Mouse (Mus musculus): ENCODE measurements around the gene Rhoa. TPM values are rescaled to one million over a fixed set of nuclear protein-coding genes. Genes with fewer than 3 reads are reported as not detected.
A peak's percentile ranks its signal among the peaks of the same experiment; 100 is the strongest.
"Not testable (repeated sequence)": the region's sequence is repeated elsewhere in the genome, so short reads cannot be mapped to it uniquely, and the experiment has no call there.

Gene Rhoa
- polyA plus RNA-seq, 1 experiment from 2014 or later, result 437 TPM

GRCm38 (mm10) chr9:108322054-108322453 is 16.1 kb downstream of the Rhoa start:
- WGBS, result 77% methylated on average over 7 of the region's 7 CpGs
- peaks cover 34% of the 10 kb centered on the region for H3K36me3 ChIP-seq
- not testable (repeated sequence) for H3K27ac ChIP-seq; H3K9ac ChIP-seq; H3K4me2 ChIP-seq; H3K9me3 ChIP-seq; H3K4me3 ChIP-seq; H3K27me3 ChIP-seq; ATAC-seq (ENCODE audit: insufficient number of reproducible peaks, insufficient read depth, low FRiP score, low TSS enrichment, low read depth); H3K4me1 ChIP-seq

GRCm38 (mm10) chr9:108324784-108325183 is 18.9 kb downstream of the Rhoa start:
- no peak overlapping the region for H3K4me2 ChIP-seq
- 87% methylated on average over 1 of the region's 1 CpGs for WGBS
- H3K27me3 ChIP-seq, result no peaks in the 10 kb centered on the region
- no peaks in the 10 kb centered on the region for H3K9me3 ChIP-seq
- peaks cover 46% of the 10 kb centered on the region for H3K36me3 ChIP-seq
- ATAC-seq (ENCODE audit: insufficient number of reproducible peaks, insufficient read depth, low FRiP score, low TSS enrichment, low read depth), result no peak
- no peak overlapping the region for H3K9ac ChIP-seq
- H3K4me3 ChIP-seq, result no peak overlapping the region
- no peak overlapping the region for H3K27ac ChIP-seq
- no peaks in the 10 kb centered on the region for H3K4me1 ChIP-seq

GRCm38 (mm10) chr9:108325811-108326210 is 19.9 kb downstream of the Rhoa start:
- Histone ChIP-seq H3K27me3 (no peaks in the 10 kb centered on the region), H3K9me3 (no peaks in the 10 kb centered on the region), H3K9ac (no peak overlapping the region), H3K4me1 (no peaks in the 10 kb centered on the region), H3K4me2 (no peak overlapping the region), H3K4me3 (no peak overlapping the region), H3K36me3 (peaks cover 53% of the 10 kb centered on the region), H3K27ac (no peak overlapping the region)
- WGBS, result 98% methylated on average over 2 of the region's 2 CpGs
- no peak for ATAC-seq (ENCODE audit: insufficient number of reproducible peaks, insufficient read depth, low FRiP score, low TSS enrichment, low read depth)

GRCm38 (mm10) chr9:108337848-108338550 is 32.1 kb downstream of the Rhoa start:
- no peak for ATAC-seq (ENCODE audit: insufficient number of reproducible peaks, insufficient read depth, low FRiP score, low TSS enrichment, low read depth)
- H3K9ac ChIP-seq, result peak overlapping the region; percentile 94; the same call in 1 of the 2 replicates
- peak overlapping the region; percentile 79; the same call in 1 of the 2 replicates for H3K4me3 ChIP-seq
- H3K27me3 ChIP-seq, result no peaks in the 10 kb centered on the region
- peak overlapping the region; percentile 86 for H3K4me2 ChIP-seq
- peak overlapping the region; percentile 98 for H3K27ac ChIP-seq
- H3K4me1 ChIP-seq, result peaks cover 26% of the 10 kb centered on the region
- H3K36me3 ChIP-seq, result peaks cover 41% of the 10 kb centered on the region
- no peaks in the 10 kb centered on the region for H3K9me3 ChIP-seq
- WGBS, result 64% methylated on average over 10 of the region's 10 CpGs

GRCm38 (mm10) chr9:108338551-108338885 is 32.6 kb downstream of the Rhoa start:
- Histone ChIP-seq H3K36me3 (peaks cover 36% of the 10 kb centered on the region), H3K27ac (peak overlapping the region; percentile 98), H3K4me2 (peak overlapping the region; percentile 86), H3K9me3 (no peaks in the 10 kb centered on the region), H3K4me3 (peak overlapping the region; percentile 79), H3K9ac (peak overlapping the region; percentile 94), H3K4me1 (peaks cover 26% of the 10 kb centered on the region), H3K27me3 (no peaks in the 10 kb centered on the region)
- ATAC-seq (ENCODE audit: insufficient number of reproducible peaks, insufficient read depth, low FRiP score, low TSS enrichment, low read depth), result no peak; the same call in 1 of the 2 replicates
- 14% methylated on average over 6 of the region's 6 CpGs for WGBS

GRCm38 (mm10) chr9:108338886-108339781 is 33.2 kb downstream of the Rhoa start, which contains the start of gene Gpx1:
Gene Gpx1 (plus strand): TSS chr9:108338903.
- Histone ChIP-seq H3K27ac (peak within 1 kb of the TSS; percentile 98), H3K4me3 (peak within 1 kb of the TSS; percentile 79), H3K4me2 (peak within 1 kb of the TSS; percentile 86), H3K9ac (peak within 1 kb of the TSS; percentile 94), H3K36me3 (peaks cover 30% of the 10 kb centered on the region), H3K27me3 (no peaks in the 10 kb centered on the region), H3K9me3 (no peaks in the 10 kb centered on the region), H3K4me1 (peaks cover 26% of the 10 kb centered on the region)
- WGBS, result 0% methylated on average over 49 of the region's 49 CpGs
- peak; percentile 93 for ATAC-seq (ENCODE audit: insufficient number of reproducible peaks, insufficient read depth, low FRiP score, low TSS enrichment, low read depth)

GRCm38 (mm10) chr9:108339886-108340257 is 33.9 kb downstream of the Rhoa start:
- H3K4me3 ChIP-seq, result peak overlapping the region; percentile 79
- peak overlapping the region; percentile 98 for H3K27ac ChIP-seq
- peak overlapping the region; percentile 94 for H3K9ac ChIP-seq
- peak overlapping the region; percentile 86 for H3K4me2 ChIP-seq
- no peak for ATAC-seq (ENCODE audit: insufficient number of reproducible peaks, insufficient read depth, low FRiP score, low TSS enrichment, low read depth)
- H3K36me3 ChIP-seq, result peaks cover 23% of the 10 kb centered on the region
- no peaks in the 10 kb centered on the region for H3K27me3 ChIP-seq
- no peaks in the 10 kb centered on the region for H3K9me3 ChIP-seq
- 9% methylated on average over 20 of the region's 20 CpGs for WGBS
- peaks cover 26% of the 10 kb centered on the region for H3K4me1 ChIP-seq

- Histone ChIP-seq H3K9ac (peak overlapping the region; percentile 94), H3K4me1 (peaks cover 26% of the 10 kb centered on the region), H3K27me3 (no peaks in the 10 kb centered on the region), H3K4me2 (peak overlapping the region; percentile 86), H3K36me3 (peaks cover 16% of the 10 kb centered on the region), H3K4me3 (peak overlapping the region; percentile 79), H3K27ac (peak overlapping the region; percentile 98), H3K9me3 (no peaks in the 10 kb centered on the region)
- ATAC-seq (ENCODE audit: insufficient number of reproducible peaks, insufficient read depth, low FRiP score, low TSS enrichment, low read depth), result no peak
- 64% methylated on average over 10 of the region's 10 CpGs for WGBS
Measured at GRCm38 (mm10) chr9:108340258-108341138, 34.6 kb downstream of the Rhoa start.

GRCm38 (mm10) chr9:108341139-108341475 is 35.2 kb downstream of the Rhoa start:
- H3K4me3 ChIP-seq, result 0 out of 2 replicates have a peak overlapping the region, but pooled peaks have one; percentile 79
- 77% methylated on average over 5 of the region's 5 CpGs for WGBS
- ATAC-seq (ENCODE audit: insufficient number of reproducible peaks, insufficient read depth, low FRiP score, low TSS enrichment, low read depth), result no peak
- H3K36me3 ChIP-seq, result peaks cover 10% of the 10 kb centered on the region
- H3K27ac ChIP-seq, result peak overlapping the region; percentile 98
- peak overlapping the region; percentile 86 for H3K4me2 ChIP-seq
- no peaks in the 10 kb centered on the region for H3K27me3 ChIP-seq
- H3K9me3 ChIP-seq, result no peaks in the 10 kb centered on the region
- peaks cover 26% of the 10 kb centered on the region for H3K4me1 ChIP-seq
- H3K9ac ChIP-seq, result peak overlapping the region; percentile 17; the same call in 1 of the 2 replicates

- Histone ChIP-seq H3K36me3 (peaks cover 8% of the 10 kb centered on the region; the same call in 1 of the 2 replicates), H3K9me3 (no peaks in the 10 kb centered on the region), H3K4me2 (no peak overlapping the region), H3K4me3 (no peak overlapping the region), H3K27ac (no peak overlapping the region; the same call in 1 of the 2 replicates), H3K27me3 (no peaks in the 10 kb centered on the region), H3K4me1 (peaks cover 26% of the 10 kb centered on the region), H3K9ac (no peak overlapping the region)
- ATAC-seq (ENCODE audit: insufficient number of reproducible peaks, insufficient read depth, low FRiP score, low TSS enrichment, low read depth), result no peak
Measured at GRCm38 (mm10) chr9:108341801-108342200, 35.9 kb downstream of the Rhoa start.

GRCm38 (mm10) chr9:108342301-108342831 is 36.4 kb downstream of the Rhoa start:
- WGBS, result 49% methylated on average over 5 of the region's 5 CpGs
- no peaks in the 10 kb centered on the region for H3K27me3 ChIP-seq
- H3K9me3 ChIP-seq, result no peaks in the 10 kb centered on the region
- H3K4me1 ChIP-seq, result peaks cover 26% of the 10 kb centered on the region
- ATAC-seq (ENCODE audit: insufficient number of reproducible peaks, insufficient read depth, low FRiP score, low TSS enrichment, low read depth), result no peak
- H3K36me3 ChIP-seq, result peaks cover 8% of the 10 kb centered on the region; the same call in 1 of the 2 replicates
- 0 out of 2 replicates have a peak overlapping the region, but pooled peaks have one; percentile 1 for H3K27ac ChIP-seq
- no peak overlapping the region for H3K4me3 ChIP-seq
- H3K4me2 ChIP-seq, result no peak overlapping the region
- H3K9ac ChIP-seq, result no peak overlapping the region
